In genomic region chr3:153077846-153078703, GRCm38 (mm10) we compare ENCODE assay signal across 8 mouse cellular contexts.
DNase-seq lines count a peak whose midpoint lies in the region; ATAC-seq and TF ChIP-seq lines count a peak whose summit lies in the region.

No protein-coding gene starts in this region.

- TF ChIP-seq CTCF in hindbrain, postnatal 0 days (IDR thresholded peaks at IDR 0.05; ENCODE audit: low read depth): 0 out of 2 replicates have a peak, but pooled peaks have one; percentile 11

- no peak overlapping the region for H3K27ac ChIP-seq in hindbrain, postnatal 0 days
- H3K27ac ChIP-seq in hindbrain, embryonic 11.5 days (ENCODE audit: low read depth, low read length): no peak overlapping the region
- no peak overlapping the region for H3K27ac ChIP-seq in midbrain, embryonic 10.5 days (replicated peaks)

- peaks cover 8% of the 10 kb centered on the region for H3K4me1 ChIP-seq in hindbrain, postnatal 0 days (ENCODE audit: insufficient read depth, low read length)
- no peaks in the 10 kb centered on the region for H3K4me1 ChIP-seq in hindbrain, embryonic 11.5 days (replicated peaks; ENCODE audit: control insufficient read depth, insufficient read depth, low read length)
- H3K4me1 ChIP-seq in midbrain, embryonic 10.5 days: peaks cover 11% of the 10 kb centered on the region

- peak; percentile 62 for DNase-seq in hindbrain, postnatal 0 days (ENCODE audit: low spot score)
- no peak for DNase-seq in hindbrain, embryonic 11.5 days (ENCODE audit: low spot score)
- peak; percentile 51 for DNase-seq in cerebellum, adult 9-11 months
- DNase-seq in layer of hippocampus, adult 9-11 months: peak; percentile 85
- DNase-seq in thymus, postnatal 36 days: no peak
- DNase-seq in midbrain, embryonic 10.5 days (ENCODE audit: low spot score): no peak

- no peak overlapping the region for H3K4me2 ChIP-seq in hindbrain, postnatal 0 days (ENCODE audit: low read depth, low read length)
- H3K4me2 ChIP-seq in hindbrain, embryonic 11.5 days (replicated peaks; ENCODE audit: low read depth, low read length): no peak overlapping the region

- WGBS in hindbrain, postnatal 0 days: 47% methylated on average over 14 of the region's 14 CpGs
- WGBS in hindbrain, embryonic 11.5 days: 94% methylated on average over 14 of the region's 14 CpGs
- WGBS in midbrain, embryonic 10.5 days: 88% methylated on average over 14 of the region's 14 CpGs

- no peak overlapping the region for H3K4me3 ChIP-seq in hindbrain, postnatal 0 days (ENCODE audit: low read length)
- no peak overlapping the region for H3K4me3 ChIP-seq in hindbrain, embryonic 11.5 days (ENCODE audit: low read depth, low read length)
- no peak overlapping the region for H3K4me3 ChIP-seq in midbrain, embryonic 10.5 days

- no peak for ATAC-seq in hindbrain, postnatal 0 days
- no peak for ATAC-seq in hindbrain, embryonic 11.5 days (ENCODE audit: low FRiP score)
- ATAC-seq in megakaryocyte-erythroid progenitor cell, adult 5-6 weeks (replicated peaks; ENCODE audit: low FRiP score, low TSS enrichment, poor library complexity, severe bottlenecking): 0 out of 2 replicates have a peak, but pooled peaks have one; percentile 9
- ATAC-seq in activated CD4-positive, CD25-positive, alpha-beta regulatory T cell, adult 4 months: no peak

- no peaks in the 10 kb centered on the region for H3K36me3 ChIP-seq in hindbrain, postnatal 0 days (ENCODE audit: insufficient read depth, low read length)
- H3K36me3 ChIP-seq in hindbrain, embryonic 11.5 days (ENCODE audit: control insufficient read depth, insufficient read depth, low read length): no peaks in the 10 kb centered on the region
- H3K36me3 ChIP-seq in midbrain, embryonic 10.5 days: no peaks in the 10 kb centered on the region

- H3K27me3 ChIP-seq in hindbrain, postnatal 0 days (ENCODE audit: insufficient read depth, low read length): no peaks in the 10 kb centered on the region
- H3K27me3 ChIP-seq in hindbrain, embryonic 11.5 days (ENCODE audit: control insufficient read depth, insufficient read depth, low read length): no peaks in the 10 kb centered on the region
- H3K27me3 ChIP-seq in midbrain, embryonic 10.5 days (ENCODE audit: low read depth, poor library complexity, severe bottlenecking): no peaks in the 10 kb centered on the region

- H3K9ac ChIP-seq in hindbrain, postnatal 0 days (replicated peaks; ENCODE audit: low read length): no peak overlapping the region
- no peak overlapping the region for H3K9ac ChIP-seq in hindbrain, embryonic 11.5 days (ENCODE audit: low read depth, low read length)

- no peaks in the 10 kb centered on the region for H3K9me3 ChIP-seq in hindbrain, postnatal 0 days (ENCODE audit: low read length)
- H3K9me3 ChIP-seq in hindbrain, embryonic 11.5 days (ENCODE audit: control insufficient read depth, low read length): no peaks in the 10 kb centered on the region
- H3K9me3 ChIP-seq in midbrain, embryonic 10.5 days (replicated peaks): no peaks in the 10 kb centered on the region

Comparison
In these comparisons a context has a peak if more than half of its experiments do, and no peak if none do; other contexts are left out.
1. DNase-seq: peak in hindbrain, postnatal 0 days (single experiment), cerebellum, adult 9-11 months (single experiment) and layer of hippocampus, adult 9-11 months (single experiment); none in hindbrain, embryonic 11.5 days (single experiment), thymus, postnatal 36 days (0 of 2) and midbrain, embryonic 10.5 days (single experiment).